Mouse (Mus musculus): ENCODE measurements around the gene Kbtbd12.

- no peak for TF ChIP-seq ZC3H11A (IDR thresholded peaks at IDR 0.05; ENCODE audit: borderline replicate concordance, low read depth, low read length)
- TF ChIP-seq ZNF384 (IDR thresholded peaks at IDR 0.05; ENCODE audit: low read depth, low read length), result no peak
Observed at GRCm38 (mm10) chr6:88637611-88638301, at the start of gene Kbtbd12.
